Mouse (Mus musculus) limb, embryonic 15.5 days (tissue): ENCODE measurements around the gene Hdac5. TPM values are rescaled to one million over a fixed set of nuclear protein-coding genes. Genes with fewer than 3 reads are reported as not detected.

Experiments
- ATAC-seq: fragments of 200-750 bp; cut with Nextera tagmentation; 2 replicates; pipeline ENCODE4 v1.8.0; 2017; ENCODE audit warnings: low read depth, moderate TSS enrichment; ENCODE audit not compliant: insufficient number of reproducible peaks, low FRiP score, low TSS enrichment
- H3K27ac ChIP-seq: fragments of 300-500 bp; sonication (generic); 2 replicates; pipeline ENCODE4 v1.5.1; 2015; ENCODE audit warnings: moderate library complexity, mild to moderate bottlenecking, inconsistent platforms
- H3K27me3 ChIP-seq: fragments of 300-500 bp; sonication (generic); 2 replicates; pipeline ENCODE4 v1.6.1; 2015; ENCODE audit warnings: inconsistent platforms
- H3K36me3 ChIP-seq: fragments of 300-500 bp; sonication (generic); 2 replicates; pipeline ENCODE4 v1.6.1; 2015; ENCODE audit warnings: inconsistent platforms
- H3K4me1 ChIP-seq: fragments of 300-500 bp; sonication (generic); 2 replicates; pipeline ENCODE4 v1.6.1; 2015; ENCODE audit warnings: inconsistent platforms
- H3K4me2 ChIP-seq: fragments of 300-500 bp; sonication (generic); 2 replicates; pipeline ENCODE4 v1.6.1; 2015; ENCODE audit warnings: mild to moderate bottlenecking, inconsistent platforms
- H3K4me3 ChIP-seq: fragments of 300-500 bp; sonication (generic); 2 replicates; pipeline ENCODE4 v1.5.1; 2015; ENCODE audit warnings: mild to moderate bottlenecking, inconsistent platforms
- H3K9ac ChIP-seq: fragments of 300-500 bp; sonication (generic); 2 replicates; pipeline ENCODE4 v1.6.1; 2015; ENCODE audit warnings: inconsistent platforms
- H3K9me3 ChIP-seq: fragments of 300-500 bp; sonication (generic); 2 replicates; pipeline ENCODE4 v1.6.1; 2016; ENCODE audit warnings: inconsistent platforms
- WGBS: fragments of 180-500 bp; shearing (Covaris S2); methylation state at CpG from one replicate; pipeline ENCODE4 v1.1.7; 2015; 5-methylcytosine and 5-hydroxymethylcytosine counted together
- polyA plus RNA-seq: library from polyadenylated mRNA; unstranded; fragments of >200 nt; fragmentation: Nextera tagmentation; extraction: Ambion mirVana; gene quantifications from 2 replicates; pipeline ENCODE4 v1.2.1, GENCODE M21; 2015

Gene Hdac5
- polyA plus RNA-seq, 1 experiment from 2014 or later, result 96.7 TPM

DNA sequence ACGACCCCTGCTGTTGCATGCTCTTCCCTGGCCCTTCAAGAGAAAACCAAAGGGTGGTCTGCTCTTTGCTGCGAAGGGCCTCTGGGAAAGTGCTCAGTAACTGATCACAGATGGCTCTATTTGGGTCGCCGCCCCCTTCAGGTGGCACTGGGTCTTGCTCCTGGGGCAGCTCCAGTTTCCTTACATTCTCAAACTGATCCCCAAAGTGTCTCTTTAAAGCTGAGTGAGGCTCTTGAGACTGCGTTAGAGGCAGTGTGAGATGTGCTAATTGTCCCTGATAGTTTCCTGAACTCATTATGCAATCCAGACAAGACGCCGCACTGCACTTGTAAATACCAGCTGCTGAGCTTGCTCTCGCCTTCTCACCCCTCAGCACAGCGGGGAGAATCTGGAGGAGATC, 27.5 kb upstream of the Hdac5 start:
- no peak overlapping the region for H3K4me2 ChIP-seq
- ATAC-seq, result no peak
- no peak overlapping the region for H3K4me3 ChIP-seq
- H3K27me3 ChIP-seq, result no peaks in the 10 kb centered on the region
- no peak overlapping the region for H3K9ac ChIP-seq
- WGBS, result 34% methylated on average over 9 of the region's 9 CpGs
- peak overlapping the region; percentile 38; the same call in 1 of the 2 replicates for H3K27ac ChIP-seq
- no peaks in the 10 kb centered on the region for H3K9me3 ChIP-seq
- peaks cover 26% of the 10 kb centered on the region for H3K36me3 ChIP-seq
- H3K4me1 ChIP-seq, result peaks cover 17% of the 10 kb centered on the region

GRCm38 (mm10) chr11:102249351-102250090, 19.6 kb upstream of the Hdac5 start:
- H3K9me3 ChIP-seq, result no peaks in the 10 kb centered on the region
- ATAC-seq, result no peak
- H3K36me3 ChIP-seq, result peaks cover 8% of the 10 kb centered on the region; the same call in 1 of the 2 replicates
- H3K4me3 ChIP-seq, result peak overlapping the region; percentile 62
- no peaks in the 10 kb centered on the region for H3K27me3 ChIP-seq
- 11% methylated on average over 9 of the region's 9 CpGs for WGBS
- peak overlapping the region; percentile 55; the same call in 1 of the 2 replicates for H3K9ac ChIP-seq
- peak overlapping the region; percentile 94 for H3K4me2 ChIP-seq
- no peak overlapping the region for H3K27ac ChIP-seq
- peaks cover 33% of the 10 kb centered on the region for H3K4me1 ChIP-seq

DNA sequence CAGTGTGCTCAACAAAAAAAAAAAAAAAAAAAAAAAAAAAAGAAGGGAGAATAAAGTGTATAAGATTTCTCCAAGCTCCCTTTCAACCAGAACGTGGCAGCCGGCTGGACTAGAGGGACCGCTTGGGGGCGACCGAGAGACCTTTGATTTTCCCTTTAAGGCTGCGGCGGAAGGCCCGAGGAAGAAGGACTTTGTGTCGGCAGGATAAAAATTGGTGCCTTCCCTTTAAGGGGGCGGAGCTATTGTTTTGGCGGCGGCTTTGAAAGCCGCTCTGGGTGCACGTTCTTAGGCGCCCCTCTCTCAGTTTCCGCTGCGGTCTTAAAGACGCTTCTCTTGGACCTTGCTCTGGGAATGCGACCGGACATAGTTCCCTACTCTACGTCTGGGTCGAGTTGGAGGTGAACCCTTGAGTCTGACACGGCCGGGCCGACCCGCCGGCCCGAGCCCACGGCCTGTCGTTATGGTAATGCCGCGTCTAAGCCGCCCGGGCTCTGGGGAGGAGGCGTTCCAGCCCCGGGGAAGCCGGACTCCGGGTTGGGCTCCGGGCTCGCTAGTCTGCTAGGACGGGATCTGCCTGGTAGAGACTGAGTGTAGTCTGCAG, 18.8 kb upstream of the Hdac5 start, which contains the start of gene BC030867:
Gene BC030867, plus strand, starts transcription at position 253 of the 601 bp plus-strand sequence.
- Histone ChIP-seq H3K36me3 (peaks cover 8% of the 10 kb centered on the region; the same call in 1 of the 2 replicates), H3K9ac (peak within 1 kb of the TSS; percentile 55), H3K27ac (peak within 1 kb of the TSS; percentile 33; the same call in 1 of the 2 replicates), H3K4me1 (peaks cover 35% of the 10 kb centered on the region), H3K4me3 (peak within 1 kb of the TSS; percentile 62), H3K9me3 (no peaks in the 10 kb centered on the region), H3K27me3 (no peaks in the 10 kb centered on the region), H3K4me2 (peak within 1 kb of the TSS; percentile 94)
- no peak for ATAC-seq
- under 1% methylated on average over 41 of the region's 41 CpGs for WGBS

GRCm38 (mm10) chr11:102246871-102247270, 16.9 kb upstream of the Hdac5 start:
- Histone ChIP-seq H3K27ac (no peak overlapping the region), H3K4me3 (no peak overlapping the region), H3K27me3 (no peaks in the 10 kb centered on the region), H3K9ac (no peak overlapping the region), H3K9me3 (no peaks in the 10 kb centered on the region), H3K36me3 (0 out of 2 replicates have a peak, but pooled peaks cover 5% of the 10 kb centered on the region), H3K4me1 (peaks cover 35% of the 10 kb centered on the region), H3K4me2 (no peak overlapping the region)
- WGBS, result 86% methylated on average over 4 of the region's 4 CpGs
- no peak for ATAC-seq

- Histone ChIP-seq H3K9me3 (no peaks in the 10 kb centered on the region), H3K27ac (peak overlapping the region; percentile 82), H3K4me2 (no peak overlapping the region), H3K36me3 (0 out of 2 replicates have a peak, but pooled peaks cover 5% of the 10 kb centered on the region), H3K4me1 (peaks cover 35% of the 10 kb centered on the region), H3K4me3 (no peak overlapping the region), H3K9ac (no peak overlapping the region), H3K27me3 (no peaks in the 10 kb centered on the region)
- WGBS, result 66% methylated on average over 6 of the region's 6 CpGs
- ATAC-seq, result no peak
Measured at GRCm38 (mm10) chr11:102246273-102246635, 16.3 kb upstream of the Hdac5 start.

GRCm38 (mm10) chr11:102245581-102246272, 15.8 kb upstream of the Hdac5 start:
- H3K27me3 ChIP-seq, result no peaks in the 10 kb centered on the region
- H3K27ac ChIP-seq, result peak overlapping the region; percentile 82
- WGBS, result 40% methylated on average over 14 of the region's 14 CpGs
- H3K4me1 ChIP-seq, result peaks cover 35% of the 10 kb centered on the region
- H3K4me2 ChIP-seq, result peak overlapping the region; percentile 71
- H3K9ac ChIP-seq, result peak overlapping the region; percentile 33; the same call in 1 of the 2 replicates
- H3K9me3 ChIP-seq, result no peaks in the 10 kb centered on the region
- H3K36me3 ChIP-seq, result 0 out of 2 replicates have a peak, but pooled peaks cover 2% of the 10 kb centered on the region
- no peak for ATAC-seq
- peak overlapping the region; percentile 32 for H3K4me3 ChIP-seq

- WGBS, result 2% methylated on average over 32 of the region's 32 CpGs
- Histone ChIP-seq H3K4me3 (peak overlapping the region; percentile 32), H3K4me1 (peaks cover 35% of the 10 kb centered on the region), H3K27me3 (no peaks in the 10 kb centered on the region), H3K4me2 (peak overlapping the region; percentile 71), H3K36me3 (no peaks in the 10 kb centered on the region), H3K27ac (peak overlapping the region; percentile 82), H3K9me3 (no peaks in the 10 kb centered on the region), H3K9ac (peak overlapping the region; percentile 33)
- ATAC-seq, result peak; percentile 75
Measured at GRCm38 (mm10) chr11:102244926-102245449, 15.0 kb upstream of the Hdac5 start.

DNA sequence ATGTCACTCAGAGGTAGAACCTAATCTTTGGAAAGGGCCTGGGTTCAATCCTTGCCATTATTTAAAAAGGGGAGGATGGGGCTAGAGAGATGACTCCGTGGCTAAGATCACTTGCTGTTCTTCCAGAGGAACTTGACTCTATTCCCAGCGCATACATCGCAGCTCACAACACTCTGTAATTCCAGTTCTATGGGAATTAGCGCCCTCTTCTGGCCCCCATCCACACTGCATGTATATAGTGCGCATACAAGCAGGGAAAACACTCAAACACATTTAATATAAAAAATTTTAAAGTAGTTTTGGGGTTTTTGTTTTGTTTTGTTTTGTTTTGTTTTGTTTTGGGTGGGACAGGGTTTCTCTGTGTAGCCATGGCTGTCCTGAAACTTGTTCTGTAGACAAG, 11.9 kb upstream of the Hdac5 start:
- H3K9ac ChIP-seq, result no peak overlapping the region
- 55% methylated on average over 5 of the region's 5 CpGs for WGBS
- no peak overlapping the region for H3K4me3 ChIP-seq
- H3K36me3 ChIP-seq, result no peaks in the 10 kb centered on the region
- no peak for ATAC-seq
- no peaks in the 10 kb centered on the region for H3K27me3 ChIP-seq
- H3K27ac ChIP-seq, result no peak overlapping the region
- no peak overlapping the region for H3K4me2 ChIP-seq
- peaks cover 20% of the 10 kb centered on the region for H3K4me1 ChIP-seq
- no peaks in the 10 kb centered on the region for H3K9me3 ChIP-seq

DNA sequence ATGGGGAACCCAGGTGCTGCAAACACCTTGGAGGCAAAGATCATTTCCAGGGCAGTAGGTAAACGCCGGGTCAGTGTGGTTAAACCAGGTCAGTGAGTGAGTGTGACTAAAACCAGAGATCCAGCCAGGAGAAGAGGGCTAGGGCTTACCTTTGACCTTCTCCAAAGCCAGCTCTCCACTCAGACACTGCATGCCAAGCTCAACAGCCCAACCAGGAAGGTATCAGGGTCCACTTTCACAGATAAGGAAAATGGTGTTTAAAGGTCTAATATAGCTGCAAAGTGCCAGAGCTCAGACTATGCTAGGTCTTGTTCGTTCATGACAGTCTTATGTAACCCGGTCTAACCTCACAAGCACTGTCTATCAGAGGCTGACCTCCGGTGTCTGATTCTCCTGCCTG, 11.3 kb upstream of the Hdac5 start:
- Histone ChIP-seq H3K9me3 (no peaks in the 10 kb centered on the region), H3K27me3 (no peaks in the 10 kb centered on the region), H3K27ac (no peak overlapping the region), H3K4me2 (no peak overlapping the region), H3K36me3 (no peaks in the 10 kb centered on the region), H3K9ac (no peak overlapping the region), H3K4me1 (peaks cover 18% of the 10 kb centered on the region), H3K4me3 (no peak overlapping the region)
- WGBS, result 83% methylated on average over 5 of the region's 5 CpGs
- ATAC-seq, result no peak

DNA sequence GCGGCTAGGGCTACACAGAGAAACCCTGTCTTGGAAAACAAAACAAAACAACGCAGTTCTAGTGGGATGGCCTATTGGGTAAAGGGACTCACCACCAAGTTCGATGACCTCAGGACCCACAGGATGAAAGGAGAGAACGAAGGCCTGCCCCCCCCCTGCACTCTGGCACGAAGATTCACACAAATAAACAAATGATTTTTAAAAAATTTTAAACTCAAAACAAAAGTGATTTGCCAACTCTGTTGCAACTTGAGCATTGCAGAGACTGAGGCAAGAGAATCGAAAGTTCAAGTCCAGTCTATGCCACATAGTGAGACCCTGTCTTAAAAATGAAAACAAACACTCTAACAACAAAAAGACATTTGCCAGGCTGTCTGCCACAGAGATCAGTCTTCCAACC, 10.7 kb upstream of the Hdac5 start:
- H3K9ac ChIP-seq, result no peak overlapping the region
- no peaks in the 10 kb centered on the region for H3K27me3 ChIP-seq
- no peak overlapping the region for H3K4me2 ChIP-seq
- H3K4me3 ChIP-seq, result no peak overlapping the region
- peaks cover 13% of the 10 kb centered on the region for H3K4me1 ChIP-seq
- no peak overlapping the region for H3K27ac ChIP-seq
- WGBS, result 89% methylated on average over 6 of the region's 6 CpGs
- no peaks in the 10 kb centered on the region for H3K36me3 ChIP-seq
- ATAC-seq, result no peak
- H3K9me3 ChIP-seq, result no peaks in the 10 kb centered on the region

DNA sequence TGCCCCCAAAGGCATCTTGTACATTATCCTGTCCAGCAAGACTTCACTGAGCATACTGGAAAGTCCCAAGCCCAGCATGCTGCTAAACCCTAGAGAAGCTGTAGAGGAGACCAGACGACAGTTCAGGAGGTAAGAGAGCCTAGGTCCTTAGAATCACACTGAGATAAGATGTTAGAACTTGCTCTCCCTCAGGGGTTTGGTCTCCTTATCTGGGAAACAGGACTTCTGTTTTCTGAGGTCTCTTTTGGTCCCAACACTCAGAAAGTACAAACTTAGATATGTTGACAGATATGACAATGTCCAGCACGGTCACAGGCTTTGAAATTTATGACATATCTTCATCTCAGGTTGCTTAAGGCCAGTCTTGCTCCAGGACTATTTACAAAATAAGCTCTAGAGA, 6.1 kb upstream of the Hdac5 start:
- Histone ChIP-seq H3K27me3 (no peaks in the 10 kb centered on the region), H3K4me2 (no peak overlapping the region), H3K9me3 (no peaks in the 10 kb centered on the region), H3K36me3 (no peaks in the 10 kb centered on the region), H3K4me3 (no peak overlapping the region), H3K9ac (no peak overlapping the region), H3K4me1 (no peaks in the 10 kb centered on the region), H3K27ac (no peak overlapping the region)
- no peak for ATAC-seq
- 58% methylated on average over 2 of the region's 2 CpGs for WGBS
